Mouse (Mus musculus) frontal cortex, postnatal 14 days (tissue): ENCODE measurements around the gene Hoxb9.

Source experiments
- DNase-seq, 2 experiments: peaks; one replicate each; pipeline ENCODE4 v3.0.0; 2022; ENCODE audit warnings: low spot score in 2 of 2

Gene Hoxb9

GRCm38 (mm10) chr11:96284774-96285734 lies 13.8 kb downstream of the Hoxb9 start:
- DNase-seq, result no peak

GRCm38 (mm10) chr11:96285771-96286738 lies 14.8 kb downstream of the Hoxb9 start, which contains the start of gene Hoxb7:
TSS of gene Hoxb7 (plus strand) at chr11:96286623.
- DNase-seq, result no peak

GRCm38 (mm10) chr11:96286739-96287385 lies 15.6 kb downstream of the Hoxb9 start:
- no peak for DNase-seq

DNA sequence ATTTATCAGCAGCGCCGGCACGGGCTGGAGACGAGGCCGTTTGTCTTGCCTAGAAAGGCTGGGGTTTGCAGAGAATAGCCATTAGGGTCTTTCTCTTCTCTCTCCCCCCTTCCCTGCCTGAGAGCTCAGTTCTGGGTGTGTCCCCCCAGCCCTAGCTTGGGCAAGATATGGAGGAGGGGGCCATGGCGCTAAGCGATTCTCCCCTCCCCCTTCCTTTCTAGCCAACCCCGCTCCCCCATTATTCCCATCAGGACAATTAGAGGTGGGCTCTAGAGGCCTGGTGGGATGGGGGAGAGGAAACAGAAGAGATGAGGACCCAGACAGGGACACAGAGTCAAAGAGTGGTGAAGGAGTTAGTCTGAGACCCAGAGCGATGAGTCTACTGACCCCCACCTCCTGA lies 16.2 kb downstream of the Hoxb9 start:
- DNase-seq, result no peak

DNA sequence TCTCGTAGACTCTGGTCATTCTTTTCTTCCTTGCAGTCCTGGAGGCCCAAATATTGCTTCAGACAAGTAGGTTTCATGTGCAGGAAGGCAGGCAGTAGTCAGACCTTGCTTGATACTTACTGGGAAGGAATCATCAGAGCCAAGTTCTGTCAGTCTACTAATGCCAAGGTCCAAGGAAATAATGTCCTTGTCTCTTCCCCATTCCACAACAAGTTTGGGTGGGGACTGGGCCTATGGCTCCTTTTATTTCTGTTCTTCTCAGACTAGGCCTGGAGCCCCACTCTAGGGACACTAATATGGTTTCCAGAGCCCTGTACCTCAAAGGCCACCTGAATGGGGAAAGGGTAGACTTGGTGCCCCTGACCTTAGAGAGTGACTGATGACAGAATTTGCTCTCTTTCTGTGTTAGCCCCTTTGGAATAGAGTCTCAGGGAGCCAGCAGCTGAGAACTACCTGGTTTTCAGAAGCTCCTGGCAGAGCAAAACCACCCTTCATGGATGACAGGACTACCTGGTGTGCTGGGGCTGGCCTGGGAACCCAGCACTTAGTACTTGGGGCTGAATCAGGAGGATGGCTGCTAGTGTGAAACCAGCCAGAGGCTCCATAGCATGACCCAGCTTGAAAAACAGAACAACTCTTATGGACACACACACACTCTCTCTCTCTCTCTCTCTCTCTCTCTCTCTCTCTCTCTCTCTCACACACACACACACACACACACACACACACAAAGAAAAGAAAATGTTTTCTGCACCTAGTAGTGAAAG lies 17.4 kb downstream of the Hoxb9 start:
- DNase-seq, result no peak

- DNase-seq, result no peak
These were observed 18.0 kb downstream of the Hoxb9 start for GRCm38 (mm10) chr11:96289293-96289692.

DNA sequence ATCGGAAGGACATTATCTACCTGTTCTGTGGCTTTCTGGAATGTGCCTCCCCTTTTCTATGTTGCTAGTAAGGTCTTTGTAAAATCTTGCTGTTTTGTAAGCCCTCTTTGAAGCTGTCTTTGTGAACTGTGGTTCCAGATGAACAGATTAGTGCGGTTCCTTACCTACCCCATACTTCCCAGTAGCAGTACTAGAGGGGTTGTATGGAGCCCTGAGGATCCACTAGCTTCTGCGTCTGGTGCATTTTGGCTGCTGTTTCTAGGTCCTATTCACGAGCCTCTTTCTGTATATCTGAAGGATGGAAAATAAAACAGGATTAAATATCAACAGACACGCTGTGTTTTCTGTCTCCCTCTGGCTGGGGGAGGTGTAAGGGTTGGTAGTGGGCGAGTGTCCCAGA lies 18.6 kb downstream of the Hoxb9 start:
- DNase-seq, result no peak

- DNase-seq, result no peak
These were observed 19.6 kb downstream of the Hoxb9 start for GRCm38 (mm10) chr11:96290705-96291355.

GRCm38 (mm10) chr11:96291681-96292564 lies 20.7 kb downstream of the Hoxb9 start, which contains the start of gene Hoxb6:
TSS of gene Hoxb6 (plus strand) at chr11:96292476.
- DNase-seq, result no peak

GRCm38 (mm10) chr11:96292565-96293301 lies 21.5 kb downstream of the Hoxb9 start:
- no peak for DNase-seq

DNA sequence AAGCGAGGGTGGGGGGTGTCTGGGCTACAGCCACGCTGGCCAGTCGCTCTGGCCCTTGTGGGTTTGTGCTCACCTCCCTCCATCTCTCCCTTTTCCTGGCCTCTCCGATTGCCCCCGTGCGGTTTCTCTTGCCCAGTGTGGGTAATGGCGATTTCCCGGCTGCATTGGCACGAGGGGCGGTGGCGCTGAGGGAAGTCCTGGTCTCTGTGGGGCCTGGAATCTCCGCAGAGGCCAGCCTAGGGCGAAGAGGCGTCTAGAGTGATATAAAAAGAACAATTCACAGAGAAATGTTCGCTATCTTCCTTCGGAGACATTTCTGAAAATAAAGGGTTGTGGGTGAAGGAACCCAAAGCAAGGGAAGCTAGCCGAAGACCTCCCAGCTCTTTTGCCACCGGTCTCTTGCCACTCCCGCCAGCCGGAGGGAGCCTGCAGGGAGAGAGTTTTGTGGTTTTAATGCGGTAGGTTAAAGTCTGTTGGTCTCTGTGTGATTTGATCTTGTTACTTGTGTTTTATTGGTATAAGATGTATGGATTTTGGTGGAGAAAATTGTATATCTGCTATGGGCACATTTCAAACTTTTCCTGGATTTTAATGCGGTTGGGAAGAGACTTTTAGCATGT lies 22.2 kb downstream of the Hoxb9 start:
- DNase-seq, result no peak

GRCm38 (mm10) chr11:96294245-96295091 lies 23.2 kb downstream of the Hoxb9 start:
- peak in 1 of 2 experiments; percentile 56 for DNase-seq

- no peak for DNase-seq
These were observed 24.0 kb downstream of the Hoxb9 start for GRCm38 (mm10) chr11:96295092-96295835.

DNA sequence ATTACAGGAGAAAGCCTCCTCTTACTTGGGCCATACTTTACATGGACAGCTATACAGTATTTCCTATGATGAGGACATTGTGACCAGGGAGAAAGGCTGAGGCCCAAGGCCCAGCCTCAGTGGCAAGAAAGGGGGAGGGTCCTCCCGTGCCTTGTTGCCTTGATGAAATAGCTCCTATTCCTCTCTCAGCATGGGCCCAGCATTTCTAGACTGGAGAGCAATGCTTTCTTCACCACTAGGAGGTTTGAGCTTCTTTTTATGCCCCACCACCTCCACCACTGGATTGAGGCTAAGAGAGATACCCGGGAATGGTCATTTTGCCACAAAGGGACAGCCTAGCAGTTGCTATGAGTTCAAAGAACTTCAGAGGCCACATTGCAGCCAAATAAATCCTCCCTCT lies 25.7 kb downstream of the Hoxb9 start:
- no peak for DNase-seq

GRCm38 (mm10) chr11:96297428-96297827 lies 26.2 kb downstream of the Hoxb9 start:
- DNase-seq, result no peak

- DNase-seq, result no peak
These were observed 26.8 kb downstream of the Hoxb9 start for GRCm38 (mm10) chr11:96297968-96298635.
